22 mouse cellular contexts compared by ENCODE assay signal in the genomic region with DNA sequence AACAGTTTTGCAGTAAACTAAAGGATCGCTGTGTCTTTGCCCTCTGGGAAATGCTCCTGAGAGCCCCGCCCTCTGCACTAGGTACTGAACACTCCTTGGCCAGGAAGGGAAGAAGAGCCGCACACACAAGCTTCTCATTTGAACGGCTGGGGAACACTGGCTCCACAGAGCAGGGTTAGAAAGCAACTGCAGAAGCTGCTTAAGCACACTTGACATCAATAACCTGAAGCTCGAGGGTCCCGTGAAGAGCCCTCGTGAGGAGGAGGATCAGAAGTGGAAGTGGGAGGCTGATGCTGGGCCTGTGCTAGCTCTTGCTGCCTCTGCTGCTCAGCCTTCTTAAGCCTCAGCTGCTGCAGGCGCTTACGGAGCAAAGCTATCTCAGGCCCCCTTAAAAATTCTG.
DNase-seq lines count a peak whose midpoint lies in the region; ATAC-seq and TF ChIP-seq lines count a peak whose summit lies in the region.
"Had no signal": no experiment of that assay in that cellular context is flagged by ENCODE, and none has a peak within 500 bp of the region (broad histone marks: within the 10 kb centered on the region; RNA-seq: fewer than 3 reads in every experiment).

No protein-coding gene starts in this region.

- no peak overlapping the region for H3K4me2 ChIP-seq in intestine, embryonic 16.5 days (ENCODE audit: low read depth, low read length)
- no peak overlapping the region for H3K4me2 ChIP-seq in intestine, embryonic 15.5 days (replicated peaks)
- H3K4me2 ChIP-seq in intestine, postnatal 0 days (replicated peaks; ENCODE audit: low read depth) = peak overlapping the region; percentile 13; the same call in 1 of the 2 replicates
- H3K4me2 ChIP-seq: embryonic facial prominence, embryonic 12.5 days; forebrain, embryonic 15.5 days; heart, embryonic 11.5 days; hindbrain, embryonic 13.5 days; kidney, embryonic 15.5 days had no signal

- peak; percentile 17 for DNase-seq in ZHBTc4 (ENCODE audit: low read depth, low spot score)
- peak; percentile 58 for DNase-seq in lung, postnatal 10 days
- no peak for DNase-seq in cerebellum, adult 18-20 months
- no peak for DNase-seq in right cerebral cortex, adult 18-20 months
- DNase-seq in adrenal gland, adult (ENCODE audit: inconsistent age in 2 of 2, low spot score in 1 of 2) = no peak
- DNase-seq: adrenal gland, postnatal 25 days; B cell, adult 2 months; cerebellum, adult 8-10 months; heart, postnatal 10 days; liver, postnatal 0 days; thymus, postnatal 25 days had no signal

- WGBS in intestine, embryonic 16.5 days = 62% methylated on average over 9 of the region's 9 CpGs
- 60% methylated on average over 9 of the region's 9 CpGs for WGBS in intestine, embryonic 15.5 days
- 56% methylated on average over 9 of the region's 9 CpGs for WGBS in intestine, postnatal 0 days

- no peak for TF ChIP-seq CTCF in intestine, postnatal 0 days (IDR thresholded peaks at IDR 0.05; ENCODE audit: low read depth)

- H3K4me3 ChIP-seq in intestine, embryonic 16.5 days (ENCODE audit: low read length) = no peak overlapping the region
- no peak overlapping the region for H3K4me3 ChIP-seq in intestine, embryonic 15.5 days (replicated peaks)
- no peak overlapping the region for H3K4me3 ChIP-seq in intestine, postnatal 0 days (ENCODE audit: low read depth, low read length)
- H3K4me3 ChIP-seq: embryonic facial prominence, embryonic 12.5 days; forebrain, embryonic 15.5 days; hindbrain, embryonic 13.5 days; kidney, embryonic 15.5 days; limb, embryonic 10.5 days had no signal

- H3K27me3 ChIP-seq in intestine, embryonic 16.5 days (replicated peaks; ENCODE audit: control insufficient read depth, insufficient read depth, low read length) = no peaks in the 10 kb centered on the region
- no peaks in the 10 kb centered on the region for H3K27me3 ChIP-seq in intestine, embryonic 15.5 days (replicated peaks)
- H3K27me3 ChIP-seq in intestine, postnatal 0 days (replicated peaks; ENCODE audit: control insufficient read depth, insufficient read depth, low read length) = no peaks in the 10 kb centered on the region
- H3K27me3 ChIP-seq: embryonic facial prominence, embryonic 12.5 days; forebrain, embryonic 15.5 days; hindbrain, embryonic 13.5 days; kidney, embryonic 15.5 days had no signal

- no peak for ATAC-seq in intestine, embryonic 16.5 days
- ATAC-seq in intestine, embryonic 15.5 days = no peak
- ATAC-seq in intestine, postnatal 0 days = no peak
- ATAC-seq: activated CD4-positive, CD25-positive, alpha-beta regulatory T cell, adult 4 months; forebrain, embryonic 15.5 days; inflammation-experienced regulatory T-cells, adult 6 months; liver, postnatal 0 days had no signal

- peak overlapping the region; percentile 30; the same call in 1 of the 2 replicates for H3K9ac ChIP-seq in intestine, embryonic 16.5 days (ENCODE audit: low read depth, low read length)
- no peak overlapping the region for H3K9ac ChIP-seq in intestine, embryonic 15.5 days
- H3K9ac ChIP-seq in intestine, postnatal 0 days (ENCODE audit: low read depth, low read length) = no peak overlapping the region
- H3K9ac ChIP-seq: embryonic facial prominence, embryonic 12.5 days; forebrain, embryonic 15.5 days; hindbrain, embryonic 13.5 days; kidney, embryonic 15.5 days; liver, postnatal 0 days had no signal

- H3K9me3 ChIP-seq in intestine, embryonic 16.5 days (ENCODE audit: control insufficient read depth, low read length) = no peaks in the 10 kb centered on the region
- H3K9me3 ChIP-seq in intestine, embryonic 15.5 days = no peaks in the 10 kb centered on the region
- no peaks in the 10 kb centered on the region for H3K9me3 ChIP-seq in intestine, postnatal 0 days (ENCODE audit: control insufficient read depth)
- H3K9me3 ChIP-seq: embryonic facial prominence, embryonic 12.5 days; forebrain, embryonic 15.5 days; hindbrain, embryonic 13.5 days; kidney, embryonic 15.5 days; limb, embryonic 10.5 days had no signal

- H3K27ac ChIP-seq in intestine, embryonic 16.5 days (ENCODE audit: low read length) = no peak overlapping the region
- no peak overlapping the region for H3K27ac ChIP-seq in intestine, embryonic 15.5 days
- no peak overlapping the region for H3K27ac ChIP-seq in intestine, postnatal 0 days (ENCODE audit: low read depth, low read length)
- H3K27ac ChIP-seq: embryonic facial prominence, embryonic 12.5 days; forebrain, embryonic 15.5 days; hindbrain, embryonic 13.5 days; kidney, embryonic 15.5 days; limb, embryonic 10.5 days had no signal

- H3K36me3 ChIP-seq in intestine, embryonic 16.5 days (ENCODE audit: control insufficient read depth, insufficient read depth, low read length) = no peaks in the 10 kb centered on the region
- no peaks in the 10 kb centered on the region for H3K36me3 ChIP-seq in intestine, embryonic 15.5 days
- peaks cover 5% of the 10 kb centered on the region; the same call in 1 of the 2 replicates for H3K36me3 ChIP-seq in intestine, postnatal 0 days (ENCODE audit: control insufficient read depth, insufficient read depth)
- H3K36me3 ChIP-seq: embryonic facial prominence, embryonic 12.5 days; forebrain, embryonic 15.5 days; kidney, embryonic 15.5 days; limb, embryonic 10.5 days had no signal

- H3K4me1 ChIP-seq in intestine, embryonic 16.5 days (ENCODE audit: control insufficient read depth, insufficient read depth, low read length) = no peaks in the 10 kb centered on the region
- H3K4me1 ChIP-seq in intestine, embryonic 15.5 days (replicated peaks) = no peaks in the 10 kb centered on the region
- no peaks in the 10 kb centered on the region for H3K4me1 ChIP-seq in intestine, postnatal 0 days (replicated peaks; ENCODE audit: control insufficient read depth, insufficient read depth, low read length)
- H3K4me1 ChIP-seq: embryonic facial prominence, embryonic 12.5 days; forebrain, embryonic 15.5 days; hindbrain, embryonic 13.5 days; kidney, embryonic 15.5 days; limb, embryonic 10.5 days had no signal

Comparison
In these comparisons a context has a peak if more than half of its experiments do, and no peak if none do; other contexts are left out.
1. DNase-seq: peak in ZHBTc4 (single experiment) and lung, postnatal 10 days (single experiment); none in cerebellum, adult 18-20 months (0 of 2), right cerebral cortex, adult 18-20 months (single experiment) and adrenal gland, adult (0 of 2).